Mouse (Mus musculus) thymus, postnatal 10 days (tissue): ENCODE data around the gene Bglap.
"Not testable (repeated sequence)": the region's sequence is repeated elsewhere in the genome, so short reads cannot be mapped to it uniquely, and the experiment has no call there.

ENCODE experiments used
- DNase-seq, 2 experiments: peaks; one replicate each; pipeline ENCODE4 v3.0.0; 2021; ENCODE audit warnings: low spot score in 2 of 2

Gene Bglap

DNA sequence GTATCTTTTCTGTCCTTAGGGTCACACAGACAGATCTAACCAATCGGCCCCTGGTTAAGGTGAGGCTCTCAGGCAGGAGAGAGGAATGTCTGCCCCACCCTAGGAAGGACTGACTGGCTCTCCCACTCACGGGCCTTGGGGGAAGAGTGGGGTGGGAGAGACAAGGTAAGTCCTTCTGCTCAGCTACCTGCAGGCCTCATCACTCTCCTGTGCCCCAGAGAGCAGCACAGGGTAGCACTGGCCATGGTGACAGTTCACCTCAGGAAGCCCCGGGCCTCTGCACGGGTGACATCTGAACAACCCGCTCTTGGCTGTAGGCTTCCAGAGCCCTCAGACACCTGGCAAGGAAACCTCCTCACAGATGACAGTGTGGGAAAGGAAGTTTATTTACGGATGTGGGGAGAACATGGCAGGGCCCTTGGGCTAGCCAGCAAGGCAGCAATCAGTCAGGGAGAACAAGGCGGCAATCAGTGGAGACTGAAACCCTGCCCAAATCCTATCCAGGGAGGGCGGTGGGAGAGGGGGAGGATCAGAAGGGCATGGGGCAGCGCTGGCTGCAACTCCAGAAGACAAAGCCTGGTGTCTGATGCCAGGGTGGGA is 9.6 kb upstream of the Bglap start:
- no peak for DNase-seq

GRCm38 (mm10) chr3:88382383-88382782 is 1.9 kb downstream of the Bglap start:
- not testable (repeated sequence) for DNase-seq

DNA sequence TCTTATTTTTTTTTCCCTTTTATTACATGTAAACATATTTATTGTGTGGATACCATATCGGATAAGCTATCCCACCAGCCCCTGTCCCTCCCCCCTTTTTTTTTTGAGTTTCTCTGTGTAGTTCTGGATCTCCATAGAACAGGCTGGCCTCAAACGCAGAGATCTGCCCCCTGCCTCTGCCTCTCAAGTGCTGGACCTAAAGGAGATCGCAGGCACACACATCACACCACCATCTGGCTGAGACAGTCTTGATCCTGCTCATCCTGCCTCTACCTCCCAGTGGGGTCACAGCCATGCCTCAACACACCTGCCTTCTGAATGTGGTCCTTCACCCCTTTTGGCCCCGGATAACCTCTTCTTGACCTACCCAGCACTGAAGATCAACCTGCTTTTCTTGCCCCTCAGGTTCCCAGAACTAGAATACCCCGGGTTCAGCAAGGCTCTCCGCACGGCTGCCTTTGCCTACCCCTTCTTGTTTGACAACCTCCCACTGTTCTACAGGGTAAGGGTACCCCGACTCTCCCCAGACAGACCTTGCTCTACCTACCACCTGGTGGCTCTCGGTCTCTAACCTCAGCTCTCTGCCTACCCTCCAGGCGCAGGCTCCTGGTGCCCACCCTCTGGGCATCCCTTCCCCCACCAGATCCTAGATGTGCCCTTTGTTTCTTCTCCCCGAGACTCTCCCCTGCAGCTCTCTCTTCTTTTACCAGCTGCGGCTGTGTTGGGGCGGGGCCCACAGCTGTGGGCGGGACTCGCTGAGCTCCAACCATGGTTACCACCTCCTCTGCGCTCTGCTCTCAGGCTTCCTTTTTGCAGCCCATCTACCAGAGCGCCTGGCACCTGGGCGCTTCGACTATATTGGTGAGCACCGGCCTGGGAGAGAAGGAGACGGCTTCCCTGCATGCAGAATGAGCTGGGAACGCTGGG is 2.6 kb downstream of the Bglap start:
- peak; percentile 63 to 80 for DNase-seq

- DNase-seq = not testable (repeated sequence)
Measured at GRCm38 (mm10) chr3:88378599-88378998, 5.7 kb downstream of the Bglap start, which contains the start of gene Bglap2. Gene Bglap2 (minus strand): TSS chr3:88378699.

DNA sequence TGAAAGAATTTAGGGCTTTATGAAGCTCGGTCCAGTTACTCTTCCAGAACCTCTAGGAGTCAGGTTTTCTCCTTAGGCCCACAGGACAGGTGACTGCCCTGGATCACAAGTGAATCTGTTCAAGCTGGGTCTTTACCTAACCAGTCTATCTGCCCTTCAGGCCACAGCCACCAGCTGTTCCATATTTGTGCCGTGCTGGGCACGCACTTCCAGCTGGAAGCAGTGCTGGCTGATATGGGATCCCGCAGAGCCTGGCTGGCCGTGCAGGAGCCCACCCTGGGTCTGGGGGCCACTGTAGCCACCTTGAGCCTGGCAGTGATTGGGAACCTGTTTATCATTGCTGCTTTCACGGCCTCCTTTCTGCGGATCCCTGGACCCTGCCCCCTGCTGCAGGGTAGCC is 7.6 kb downstream of the Bglap start:
- DNase-seq = not testable (repeated sequence)

- peak; percentile 46 to 57 for DNase-seq
Measured at GRCm38 (mm10) chr3:88375750-88376626, 8.3 kb downstream of the Bglap start.

- DNase-seq = not testable (repeated sequence)
Measured at GRCm38 (mm10) chr3:88372643-88373042, 11.6 kb downstream of the Bglap start, which contains the start of gene Bglap3. Gene Bglap3 (minus strand): TSS chr3:88372743.

DNA sequence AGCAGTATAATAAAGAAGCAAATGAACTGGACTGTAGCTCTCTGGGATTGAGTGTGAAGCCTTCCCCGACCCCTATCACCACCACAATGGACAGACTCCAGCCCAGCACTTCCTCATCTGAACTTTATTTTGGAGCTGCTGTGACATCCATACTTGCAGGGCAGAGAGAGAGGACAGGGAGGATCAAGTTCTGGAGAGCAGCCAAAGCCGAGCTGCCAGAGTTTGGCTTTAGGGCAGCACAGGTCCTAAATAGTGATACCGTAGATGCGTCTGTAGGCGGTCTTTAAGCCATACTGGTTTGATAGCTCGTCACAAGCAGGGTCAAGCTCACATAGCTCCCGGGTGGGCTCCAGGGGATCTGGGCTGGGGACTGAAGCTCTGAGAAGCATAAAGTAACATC is 15.8 kb downstream of the Bglap start:
- not testable (repeated sequence) for DNase-seq

DNA sequence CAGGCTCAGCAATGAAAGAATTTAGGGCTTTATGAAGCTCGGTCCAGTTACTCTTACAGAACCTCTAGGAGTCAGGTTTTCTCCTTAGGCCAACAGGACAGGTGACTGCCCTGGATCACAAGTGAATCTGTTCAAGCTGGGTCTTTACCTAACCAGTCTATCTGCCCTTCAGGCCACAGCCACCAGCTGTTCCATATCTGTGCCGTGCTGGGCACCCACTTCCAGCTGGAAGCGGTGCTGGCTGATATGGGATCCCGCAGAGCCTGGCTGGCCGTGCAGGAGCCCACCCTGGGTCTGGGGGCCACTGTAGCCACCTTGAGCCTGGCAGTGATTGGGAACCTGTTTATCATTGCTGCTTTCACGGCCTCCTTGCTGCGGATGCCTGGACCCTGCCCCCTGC is 16.7 kb downstream of the Bglap start:
- DNase-seq = not testable (repeated sequence)

DNA sequence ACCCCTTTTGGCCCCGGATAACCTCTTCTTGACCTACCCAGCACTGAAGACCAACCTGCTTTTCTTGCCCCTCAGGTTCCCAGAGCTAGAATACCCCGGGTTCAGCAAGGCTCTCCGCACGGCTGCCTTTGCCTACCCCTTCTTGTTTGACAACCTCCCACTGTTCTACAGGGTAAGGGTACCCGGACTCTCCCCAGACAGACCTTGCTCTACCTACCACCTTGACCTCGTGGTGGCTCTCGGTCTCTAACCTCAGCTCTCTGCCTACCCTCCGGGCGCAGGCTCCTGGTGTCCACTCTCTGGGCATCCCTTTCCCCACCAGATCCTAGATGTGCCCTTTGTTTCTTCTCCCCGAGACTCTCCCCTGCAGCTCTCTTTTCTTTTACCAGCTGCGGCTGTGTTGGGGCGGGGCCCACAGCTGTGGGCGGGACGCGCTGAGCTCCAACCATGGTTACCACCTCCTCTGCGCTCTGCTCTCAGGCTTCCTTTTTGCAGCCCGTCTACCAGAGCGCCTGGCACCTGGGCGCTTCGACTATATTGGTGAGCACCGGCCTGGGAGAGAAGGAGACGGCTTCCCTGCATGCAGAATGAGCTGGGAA is 17.3 kb downstream of the Bglap start:
- DNase-seq = peak; percentile 80 to 84

- DNase-seq = peak in 1 of 2 experiments; percentile 14
Measured at GRCm38 (mm10) chr3:88365705-88366361, 18.4 kb downstream of the Bglap start.

DNA sequence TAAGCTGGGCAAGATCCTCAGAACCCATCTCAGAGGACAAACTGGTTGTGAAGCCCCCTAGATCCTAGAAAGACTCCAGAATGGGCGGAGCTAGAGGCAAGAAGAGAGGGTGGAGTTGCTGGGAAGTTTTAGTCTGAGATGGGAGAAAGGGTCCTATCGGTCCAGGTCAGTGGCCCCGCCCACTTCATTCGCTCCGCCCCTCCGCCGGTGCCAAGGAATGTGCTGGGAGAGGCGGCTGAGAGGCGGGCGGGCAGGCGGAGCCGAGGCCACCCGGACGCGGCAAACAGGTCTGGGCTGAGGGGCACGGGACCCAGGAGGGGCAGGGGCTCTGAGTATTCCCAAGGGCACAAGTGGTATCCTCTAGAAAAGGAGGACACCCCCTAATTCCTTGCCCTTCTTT is 19.9 kb downstream of the Bglap start, which contains the start of gene Paqr6:
TSS of gene Paqr6 (plus strand) at position 248 of the 400 bp plus-strand sequence.
- no peak for DNase-seq

- no peak for DNase-seq
Measured at GRCm38 (mm10) chr3:88363700-88364099, 20.6 kb downstream of the Bglap start.

- DNase-seq = no peak
Measured at GRCm38 (mm10) chr3:88361612-88362313, 22.5 kb downstream of the Bglap start.

DNA sequence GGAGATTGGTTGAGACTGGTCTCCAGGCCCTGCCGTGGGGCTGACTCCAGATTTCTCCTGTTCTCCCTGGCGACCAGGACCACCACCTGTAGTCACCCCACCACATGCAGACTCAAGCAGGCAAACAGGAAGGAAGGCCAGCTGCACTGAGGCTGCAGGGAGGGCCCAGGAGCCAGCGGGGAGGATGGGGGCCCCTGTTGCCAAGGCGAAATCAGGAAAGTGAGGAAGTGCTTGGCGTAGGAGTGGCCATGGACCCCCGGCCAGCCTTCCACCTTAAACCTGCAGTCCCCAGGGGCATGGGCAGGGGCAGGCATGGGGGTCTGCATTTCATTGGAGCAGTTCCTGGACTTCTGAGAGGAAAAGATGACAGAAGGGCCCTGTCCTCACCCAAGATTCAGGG is 23.2 kb downstream of the Bglap start:
- DNase-seq = peak in 1 of 2 experiments; percentile 18

GRCm38 (mm10) chr3:88359989-88360388 is 24.3 kb downstream of the Bglap start:
- no peak for DNase-seq

DNA sequence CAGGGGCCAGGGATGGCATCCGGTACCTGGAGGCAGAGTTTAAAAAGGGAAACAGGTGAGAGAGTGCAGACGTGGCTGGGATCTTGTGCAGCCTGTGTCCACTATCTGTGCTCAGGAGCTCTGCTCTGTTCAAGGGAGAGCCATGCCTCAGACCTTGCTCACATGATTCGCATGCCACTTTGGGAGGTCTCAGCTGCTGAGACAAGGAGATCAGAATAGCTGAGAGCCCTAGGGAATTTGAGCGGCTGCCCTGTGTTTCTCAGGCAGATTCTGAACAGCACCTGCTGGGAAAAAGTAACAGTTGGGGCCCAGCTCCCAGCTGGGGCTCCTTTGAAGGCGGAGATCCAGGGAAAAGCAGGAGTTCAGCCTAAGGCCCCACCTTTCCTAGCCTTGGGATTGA is 24.7 kb downstream of the Bglap start:
- DNase-seq = no peak

GRCm38 (mm10) chr3:88354396-88355165 is 29.7 kb downstream of the Bglap start:
- no peak for DNase-seq

DNA sequence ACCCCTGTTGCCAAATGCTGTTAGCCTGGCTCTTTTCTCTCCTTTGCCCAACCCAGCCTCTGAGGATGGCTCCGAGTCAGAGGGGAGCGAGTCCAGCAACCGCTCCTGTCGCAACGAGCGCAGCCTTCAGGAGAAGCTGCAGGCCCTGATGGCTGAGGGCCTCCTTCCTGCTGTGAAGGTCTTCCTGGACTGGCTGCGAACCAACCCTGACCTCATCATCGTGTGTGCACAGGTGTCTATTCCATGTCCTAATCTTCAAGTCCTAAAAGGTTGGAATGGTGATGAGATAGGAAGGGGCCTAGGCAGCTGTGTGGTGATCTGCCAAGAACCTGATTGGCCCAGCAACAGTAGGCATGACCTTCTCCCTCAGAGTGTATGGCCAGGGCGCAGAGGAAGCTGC is 31.4 kb downstream of the Bglap start:
- no peak for DNase-seq
